Mouse (Mus musculus) thymus, postnatal 36 days (tissue): ENCODE measurements around the gene Cacnb1.

ENCODE experiments used
- DNase-seq, 2 experiments: peaks; one replicate each; pipeline ENCODE4 v3.0.0; 2022; ENCODE audit warnings: mixed read lengths in 2 of 2

The Cacnb1 gene

GRCm38 (mm10) chr11:97985727-97986677, 36.8 kb downstream of the Cacnb1 start, which contains the start of gene Plxdc1:
Gene Plxdc1 (minus strand): TSS chr11:97986444.
- peak; percentile 75 to 82 for DNase-seq

GRCm38 (mm10) chr11:97983983-97984382, 38.9 kb downstream of the Cacnb1 start:
- no peak for DNase-seq

- no peak for DNase-seq
Measured at GRCm38 (mm10) chr11:97983506-97983905, 39.3 kb downstream of the Cacnb1 start.

- no peak for DNase-seq
Measured at GRCm38 (mm10) chr11:97982721-97983120, 40.1 kb downstream of the Cacnb1 start.

- no peak for DNase-seq
Measured at GRCm38 (mm10) chr11:97980531-97980966, 42.3 kb downstream of the Cacnb1 start.

GRCm38 (mm10) chr11:97979824-97980495, 42.9 kb downstream of the Cacnb1 start:
- no peak for DNase-seq

GRCm38 (mm10) chr11:97978392-97978791, 44.4 kb downstream of the Cacnb1 start:
- peak in 1 of 2 experiments; percentile 52 for DNase-seq

GRCm38 (mm10) chr11:97977797-97978196, 45.0 kb downstream of the Cacnb1 start:
- peak; percentile 76 to 86 for DNase-seq

DNA sequence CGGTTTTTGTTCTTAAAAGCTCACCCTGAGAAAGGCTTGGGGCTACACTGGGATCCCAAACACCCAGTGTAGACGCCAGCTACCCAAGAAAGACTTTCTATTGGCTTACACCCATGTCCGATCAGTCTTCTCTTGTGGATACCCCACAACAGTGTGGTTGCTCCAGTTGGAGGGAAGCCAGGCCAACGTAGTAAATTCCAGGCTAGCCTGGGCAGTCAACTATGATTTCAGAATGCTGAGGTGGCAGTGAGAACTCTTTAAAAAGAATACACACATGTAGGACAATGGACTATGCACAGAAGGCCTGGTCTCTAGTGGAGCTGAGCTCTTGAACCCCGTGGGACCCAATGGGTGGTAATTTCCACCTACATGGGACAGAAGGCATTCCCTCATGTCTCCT, 48.1 kb downstream of the Cacnb1 start:
- DNase-seq = no peak

GRCm38 (mm10) chr11:97974141-97974540, 48.7 kb downstream of the Cacnb1 start:
- DNase-seq = no peak

- no peak for DNase-seq
Measured at GRCm38 (mm10) chr11:97972434-97972833, 50.4 kb downstream of the Cacnb1 start.

DNA sequence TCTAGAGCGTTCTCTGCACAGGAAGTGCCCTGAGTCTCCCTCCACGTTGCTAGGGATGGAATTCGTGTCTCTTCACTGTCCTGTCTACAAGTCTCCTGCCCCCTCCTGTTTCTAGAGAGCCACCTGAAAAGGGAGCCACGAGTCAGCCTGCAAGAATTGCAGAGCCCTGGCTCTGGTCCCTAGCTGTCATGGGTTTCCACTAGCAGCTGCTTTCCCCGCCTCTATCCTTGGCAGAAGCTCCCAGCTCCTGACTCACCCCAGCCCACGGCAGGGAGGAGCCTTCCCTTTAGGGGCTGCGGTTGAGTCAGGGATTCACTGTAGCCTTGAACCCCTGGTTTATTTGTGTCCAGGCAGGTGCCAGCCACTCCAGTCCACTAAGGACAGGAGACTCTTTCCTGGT, 51.6 kb downstream of the Cacnb1 start:
- DNase-seq = no peak

DNA sequence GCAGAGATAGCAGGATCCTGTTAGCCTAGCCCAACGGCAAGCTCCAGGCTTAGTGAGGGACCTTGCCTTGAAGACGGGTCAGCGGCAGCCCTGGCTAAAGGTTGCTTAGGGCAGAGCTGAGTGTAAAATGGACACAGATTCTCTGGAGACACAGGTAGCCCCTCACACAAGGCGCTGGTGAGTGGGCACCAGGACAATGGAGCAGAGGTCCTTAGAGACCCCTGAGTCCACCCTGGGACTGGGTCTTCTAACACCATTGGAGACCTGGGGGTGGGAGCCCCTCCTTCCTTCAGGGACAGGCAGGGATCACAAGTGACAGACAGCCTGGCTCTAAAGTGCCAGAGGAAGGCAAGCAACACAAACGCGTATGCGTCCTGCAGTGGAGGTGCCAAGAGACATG, 52.1 kb downstream of the Cacnb1 start:
- DNase-seq = no peak

GRCm38 (mm10) chr11:97968385-97968784, 54.4 kb downstream of the Cacnb1 start:
- DNase-seq = no peak

DNA sequence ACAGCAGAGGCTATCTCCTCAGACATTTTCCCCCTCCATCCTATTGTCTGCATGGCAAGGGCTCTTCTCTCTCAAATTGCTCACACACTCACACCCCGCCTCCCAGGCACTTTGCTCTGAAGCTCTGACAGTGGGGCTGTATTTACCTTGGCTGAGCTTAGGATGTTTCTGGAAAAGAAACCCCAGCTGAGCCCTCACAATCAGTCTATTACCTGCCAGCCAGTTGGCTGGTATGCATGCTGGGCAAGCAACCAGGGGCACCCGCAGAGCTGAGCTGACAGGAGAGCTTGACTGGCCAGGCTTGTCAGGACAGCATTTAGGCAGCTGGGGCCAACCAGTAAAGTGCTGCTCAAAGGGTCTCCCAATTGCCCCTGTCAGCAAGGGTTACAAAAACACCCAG, 55.7 kb downstream of the Cacnb1 start:
- no peak for DNase-seq

- DNase-seq = peak in 1 of 2 experiments; percentile 46
Measured at GRCm38 (mm10) chr11:97960907-97961306, 61.9 kb downstream of the Cacnb1 start.

DNA sequence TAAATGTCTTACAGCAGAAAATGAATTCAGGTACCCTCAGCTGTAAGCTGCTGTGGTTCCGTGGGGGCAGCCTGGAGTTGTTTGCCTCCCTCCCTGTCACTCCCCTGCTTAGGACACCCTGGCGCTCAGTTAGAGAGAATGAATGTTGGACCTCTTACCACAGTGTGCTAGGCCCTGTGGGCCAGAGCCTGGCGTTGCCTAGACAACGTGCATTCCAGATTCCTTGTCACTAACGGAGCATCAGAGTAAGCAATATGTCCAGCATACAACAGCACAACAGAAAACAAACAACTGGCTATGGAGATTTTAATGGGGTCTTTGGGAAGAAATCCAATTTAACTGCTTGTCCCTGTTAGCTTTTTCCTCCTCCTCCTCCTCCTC, 63.5 kb downstream of the Cacnb1 start:
- DNase-seq = no peak

DNA sequence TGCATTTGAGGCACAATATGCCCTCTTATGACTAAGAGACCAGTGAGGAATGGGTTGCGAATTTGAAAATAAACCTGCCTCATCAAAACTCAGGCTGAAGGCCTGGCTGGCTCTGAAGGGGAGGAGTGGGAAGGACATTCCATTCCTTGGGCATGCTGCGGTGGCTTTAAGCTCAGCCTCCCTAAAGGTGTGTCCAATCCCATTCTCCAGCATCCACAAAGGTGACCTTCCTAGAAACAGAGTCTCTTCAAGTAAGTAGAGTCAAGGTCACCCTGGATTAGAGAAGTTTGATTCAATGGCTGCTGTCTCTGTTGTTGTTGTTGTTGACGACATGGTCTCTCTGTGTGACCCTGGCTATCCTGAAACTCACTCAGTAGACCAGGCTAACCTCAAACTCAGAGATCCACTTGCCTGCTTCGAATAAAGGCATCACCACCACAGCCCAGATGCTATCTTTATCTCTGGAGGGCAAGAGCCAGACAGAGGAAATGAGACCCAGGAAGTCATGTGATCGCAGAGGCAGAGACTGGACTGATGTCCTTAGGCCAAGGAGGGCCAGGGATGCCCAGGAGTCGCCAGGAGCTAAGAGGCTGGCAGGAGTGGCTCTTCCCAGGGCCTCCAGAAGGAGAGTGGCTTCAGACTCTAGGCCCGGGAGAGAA, 64.1 kb downstream of the Cacnb1 start:
- no peak for DNase-seq

GRCm38 (mm10) chr11:97956905-97957560, 65.8 kb downstream of the Cacnb1 start:
- DNase-seq = no peak

GRCm38 (mm10) chr11:97955915-97956314, 66.9 kb downstream of the Cacnb1 start:
- no peak for DNase-seq

DNA sequence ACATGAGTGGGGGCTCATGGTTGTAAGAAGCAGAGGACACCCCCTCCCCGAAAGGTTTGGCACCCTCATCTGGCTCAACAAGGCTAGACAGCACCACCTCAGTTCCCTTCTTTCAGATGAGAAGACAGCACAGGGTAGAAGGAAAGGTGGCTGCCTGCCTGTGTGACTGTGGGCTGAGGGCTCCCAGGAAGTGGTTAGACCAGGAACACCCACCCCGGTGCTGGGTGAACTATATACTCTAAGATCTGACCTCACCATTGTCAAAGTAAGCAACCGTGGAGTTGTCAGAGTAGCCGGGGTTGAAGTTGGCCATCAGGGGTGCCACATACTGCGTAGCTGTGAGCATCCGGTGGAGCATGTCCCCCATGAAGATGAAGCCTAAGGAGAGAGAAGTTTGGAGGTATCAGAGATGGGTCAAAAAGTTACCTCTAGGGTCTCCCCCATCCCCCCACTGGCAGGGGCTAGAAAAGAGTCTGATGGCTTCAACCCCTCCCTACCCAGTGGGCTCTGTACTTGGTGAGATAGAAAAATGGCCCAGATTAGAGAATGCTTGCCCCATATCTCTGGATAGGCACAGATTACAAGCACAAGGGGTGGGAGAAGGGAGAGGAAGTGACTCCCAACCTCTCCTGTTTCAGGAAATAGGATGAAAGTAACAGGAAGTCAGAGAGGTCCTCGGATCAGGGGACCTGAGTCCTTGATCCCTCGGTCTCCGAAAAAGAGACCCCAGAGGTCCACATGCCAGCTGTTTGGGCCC, 67.5 kb downstream of the Cacnb1 start:
- peak; percentile 62 to 77 for DNase-seq
